Mouse (Mus musculus) cerebellum, adult 2 months (tissue): ENCODE results near the gene Olfr1471. TPM values are rescaled to one million over a fixed set of nuclear protein-coding genes. Genes with fewer than 3 reads are reported as not detected.
"Not testable (repeated sequence)": the region's sequence is repeated elsewhere in the genome, so short reads cannot be mapped to it uniquely, and the experiment has no call there.

ENCODE experiments used
- DNase-seq, 2 experiments: peaks; one replicate each; pipeline ENCODE4 v3.0.0; 2021
- H3K27ac ChIP-seq: fragments of 200-500 bp; 2 replicates; pipeline ENCODE4 v1.5.1; 2012; ENCODE audit warnings: low read length, control low read depth, inconsistent platforms; ENCODE audit not compliant: insufficient read depth
- H3K27me3 ChIP-seq: fragments of 200-500 bp; 2 replicates; pipeline ENCODE4 v1.6.1; 2012; ENCODE audit warnings: inconsistent platforms, mild to moderate bottlenecking, low read length, moderate library complexity; ENCODE audit not compliant: control insufficient read depth, insufficient read depth
- H3K4me1 ChIP-seq: fragments of 200-500 bp; 2 replicates; pipeline ENCODE4 v1.6.1; 2011; ENCODE audit warnings: low read length; ENCODE audit not compliant: control insufficient read depth, insufficient read depth
- H3K4me3 ChIP-seq: fragments of 200-500 bp; replicated peaks from 2 replicates; pipeline ENCODE3; 2011; ENCODE audit warnings: mild to moderate bottlenecking, low read depth, low read length, control low read depth; ENCODE audit not compliant: insufficient read depth
- CTCF ChIP-seq: fragments of 200-500 bp; IDR thresholded peaks from 2 replicates; pipeline ENCODE4 v1.5.1; 2011; ENCODE audit warnings: low read depth, mild to moderate bottlenecking, control low read depth, low read length, moderate library complexity, borderline replicate concordance; ENCODE audit not compliant: insufficient read depth
- POLR2A ChIP-seq: fragments of 200-500 bp; IDR thresholded peaks from 2 replicates; pipeline ENCODE4 v1.6.1; 2011; ENCODE audit warnings: low read length, control low read depth, borderline replicate concordance; ENCODE audit not compliant: insufficient read depth
- WGBS: fragments of 180-500 bp; shearing (Covaris S2); methylation state at CpG from one replicate; pipeline ENCODE4 v1.1.7; 2018; 5-methylcytosine and 5-hydroxymethylcytosine counted together
- polyA plus RNA-seq: library from polyadenylated mRNA; depleted of rRNA; stranded (reverse); fragments of >200 nt; gene quantifications from 2 replicates; pipeline ENCODE4 v1.2.3, GENCODE M21; 2012; rRNA removed

The Olfr1471 gene
- not detected in 2 replicates for polyA plus RNA-seq

DNA sequence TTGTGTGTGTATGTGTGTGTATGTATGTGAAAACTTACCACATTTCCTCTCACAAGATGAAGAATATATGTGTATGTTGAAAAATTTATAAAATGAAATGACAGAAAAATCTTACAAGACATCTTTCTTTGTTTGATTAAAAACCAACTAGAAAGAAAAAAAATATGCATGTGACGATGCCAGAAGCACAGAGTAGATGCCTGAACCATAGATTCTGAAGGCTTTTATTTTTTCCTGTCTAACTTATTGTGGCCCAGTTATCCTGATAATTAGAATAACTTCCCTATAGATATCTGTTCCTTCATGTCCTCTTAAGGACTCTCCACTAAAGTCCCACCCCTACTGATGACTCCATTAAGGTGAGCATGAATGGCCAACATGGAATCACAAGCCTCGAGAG lies at the start of gene Olfr1471:
TSS of gene Olfr1471 (plus strand) at position 301 of the 400 bp plus-strand sequence.
- not testable (repeated sequence) for H3K27ac ChIP-seq, H3K4me3 ChIP-seq, DNase-seq, H3K4me1 ChIP-seq, H3K27me3 ChIP-seq
- WGBS: 54% methylated on average over 2 of the region's 2 CpGs

DNA sequence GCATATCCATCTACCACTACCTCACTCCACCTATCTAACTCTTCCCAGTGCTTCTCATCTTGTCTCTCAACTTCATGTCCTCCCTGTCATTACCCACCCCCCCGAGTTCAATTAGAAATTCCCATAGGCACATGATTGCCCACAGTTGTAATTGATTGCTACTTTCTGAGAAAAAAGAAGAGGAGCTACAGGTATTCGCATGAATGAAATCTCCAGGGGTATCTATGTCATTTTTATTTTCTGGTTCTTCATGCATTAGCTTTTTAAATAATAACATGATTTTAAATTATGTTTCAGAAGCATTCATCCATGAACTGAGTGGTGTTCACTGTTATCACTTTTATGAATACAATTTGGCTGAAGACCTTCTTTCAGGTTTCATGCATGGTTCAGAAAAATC lies 35.7 kb upstream of the Olfr1471 start, which contains the start of gene Olfr1469:
TSS of gene Olfr1469 (plus strand) at position 301 of the 400 bp plus-strand sequence.
- no peak for DNase-seq
- WGBS: 61% methylated on average over 2 of the region's 2 CpGs
- no peak for TF ChIP-seq POLR2A
- TF ChIP-seq CTCF: no peak

DNA sequence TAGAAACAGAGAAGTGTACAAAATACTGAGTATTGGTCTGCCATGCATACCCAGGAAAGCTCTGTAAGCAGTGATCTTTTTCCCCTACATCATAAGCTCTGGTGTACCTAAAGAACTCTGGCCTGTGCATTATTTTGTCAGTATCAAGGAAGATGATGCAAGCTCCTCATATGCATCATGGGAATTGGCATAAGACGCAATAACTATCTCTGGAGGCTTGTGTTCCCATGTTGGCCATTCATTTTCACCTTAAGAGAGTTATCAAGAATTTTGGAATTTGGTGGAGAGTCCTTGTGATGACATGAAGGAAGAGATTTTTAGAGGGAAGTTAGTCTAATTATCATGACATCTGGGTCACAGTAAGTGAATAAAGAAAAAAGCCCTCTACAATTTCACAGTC lies 12.8 kb downstream of the Olfr1471 start, which contains the start of gene Olfr1472:
TSS of gene Olfr1472 (minus strand) at position 101 of the 400 bp plus-strand sequence.
- no peak for DNase-seq
- WGBS: 58% methylated on average over 1 of the region's 1 CpGs
- H3K4me1 ChIP-seq: no peaks in the 10 kb centered on the region
- H3K27me3 ChIP-seq: no peaks in the 10 kb centered on the region
- H3K4me3 ChIP-seq: no peak within 1 kb of the TSS
- no peak for TF ChIP-seq POLR2A
- TF ChIP-seq CTCF: no peak
- H3K27ac ChIP-seq: no peak within 1 kb of the TSS

More for the DNA sequence above, 35.7 kb upstream of the Olfr1471 start, which contains the start of gene Olfr1469:
- no peaks in the 10 kb centered on the region for H3K4me1 ChIP-seq
- H3K4me3 ChIP-seq: no peak within 1 kb of the TSS
- H3K27me3 ChIP-seq: no peaks in the 10 kb centered on the region
- H3K27ac ChIP-seq: no peak within 1 kb of the TSS

DNA sequence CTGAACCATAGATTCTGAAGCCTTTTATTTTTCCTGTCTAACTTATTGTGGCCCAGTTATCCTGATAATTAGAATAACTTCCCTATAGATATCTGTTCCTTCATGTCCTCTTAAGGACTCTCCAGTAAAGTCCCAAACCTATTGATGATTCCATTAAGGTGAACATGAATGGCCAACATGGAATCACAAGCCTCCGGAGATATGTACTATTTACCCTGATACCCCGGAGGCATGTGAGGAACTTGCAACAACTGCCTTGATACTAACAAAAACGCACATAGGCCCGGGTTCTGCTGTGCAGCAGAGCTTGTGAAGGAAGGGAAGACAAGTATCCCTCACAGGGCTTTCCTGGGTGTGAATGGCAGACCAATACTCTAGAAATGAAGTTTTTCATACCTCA lies 26.1 kb downstream of the Olfr1471 start, which contains the start of gene Olfr1474:
TSS of gene Olfr1474 (plus strand) at position 301 of the 400 bp plus-strand sequence.
- H3K4me3 ChIP-seq, H3K27me3 ChIP-seq, H3K4me1 ChIP-seq, DNase-seq, H3K27ac ChIP-seq: not testable (repeated sequence)
- WGBS: 76% methylated on average over 4 of the region's 4 CpGs

DNA sequence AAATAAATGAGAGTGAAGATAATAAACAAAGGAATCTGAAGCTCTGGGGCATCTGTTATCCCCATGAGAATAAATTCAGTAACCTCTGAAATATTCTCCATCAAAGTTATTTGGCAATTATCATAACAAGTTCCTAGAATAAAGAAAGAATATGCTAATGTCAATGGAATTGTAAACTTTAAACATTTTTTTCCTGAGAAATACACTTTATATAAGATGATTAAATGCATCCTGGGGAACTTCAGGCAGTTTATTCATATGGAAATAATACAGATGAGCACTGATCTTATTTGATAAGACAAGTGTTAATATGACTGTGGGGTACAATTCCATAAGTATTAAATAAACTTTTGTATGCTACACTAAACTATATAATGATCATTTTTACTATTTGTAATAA lies 36.9 kb downstream of the Olfr1471 start, which contains the start of gene Olfr1475:
TSS of gene Olfr1475 (minus strand) at position 101 of the 400 bp plus-strand sequence.
- no peak within 1 kb of the TSS for H3K27ac ChIP-seq
- TF ChIP-seq CTCF (no peak), POLR2A (no peak)
- DNase-seq: no peak
- H3K4me1 ChIP-seq: no peaks in the 10 kb centered on the region
- no peaks in the 10 kb centered on the region for H3K27me3 ChIP-seq
- H3K4me3 ChIP-seq: no peak within 1 kb of the TSS

DNA sequence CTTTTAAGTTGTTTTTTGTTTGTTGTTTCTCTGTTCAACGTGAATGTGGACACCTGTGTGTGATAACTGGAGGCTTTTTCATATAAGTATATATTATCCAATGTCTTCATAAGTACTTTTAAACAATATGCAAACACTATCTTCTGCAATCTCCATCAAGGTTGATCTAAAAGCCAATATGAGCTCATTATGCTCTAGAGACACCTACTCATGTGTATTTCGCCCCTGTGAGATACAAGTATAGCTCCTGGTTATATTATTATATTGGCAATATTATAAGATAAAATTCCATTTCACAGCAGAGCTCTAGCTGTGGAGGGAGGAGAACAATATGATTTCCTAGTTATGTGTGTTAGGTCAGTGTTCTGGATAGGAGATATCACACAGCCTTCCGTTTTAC lies 57.0 kb downstream of the Olfr1471 start, which contains the start of gene Olfr1477:
TSS of gene Olfr1477 (plus strand) at position 301 of the 400 bp plus-strand sequence.
- TF ChIP-seq CTCF: no peak
- TF ChIP-seq POLR2A: no peak
- Histone ChIP-seq H3K4me3 (no peak within 1 kb of the TSS), H3K4me1 (no peaks in the 10 kb centered on the region), H3K27ac (no peak within 1 kb of the TSS), H3K27me3 (no peaks in the 10 kb centered on the region)
- no peak for DNase-seq
- WGBS: 66% methylated on average over 3 of the region's 3 CpGs

Other genes starting within 250 kb of the Olfr1471 start
- not detected in 2 replicates for gene Olfr1463, start 212.1 kb upstream of the Olfr1471 start, polyA plus RNA-seq
- not detected in 2 replicates for gene Olfr1465, start 127.9 kb upstream of the Olfr1471 start, polyA plus RNA-seq
- not detected in 2 replicates for gene Olfr1466, start 104.5 kb upstream of the Olfr1471 start, polyA plus RNA-seq
- gene Olfr1467, start 81.2 kb upstream of the Olfr1471 start, polyA plus RNA-seq: not detected in 2 replicates
- gene Olfr1469, start 35.6 kb upstream of the Olfr1471 start, polyA plus RNA-seq: not detected in 2 replicates
- not detected in 2 replicates for gene Olfr1472, start 12.7 kb downstream of the Olfr1471 start, polyA plus RNA-seq
- not detected in 2 replicates for gene Olfr1474, start 26.2 kb downstream of the Olfr1471 start, polyA plus RNA-seq
- gene Olfr1475, start 36.8 kb downstream of the Olfr1471 start, polyA plus RNA-seq: not detected in 2 replicates
- not detected in 2 replicates for gene Olfr1477, start 57.1 kb downstream of the Olfr1471 start, polyA plus RNA-seq
- not detected in 2 replicates for gene Olfr1480, start 84.5 kb downstream of the Olfr1471 start, polyA plus RNA-seq
- not detected in 2 replicates for gene Olfr1484, start 140.1 kb downstream of the Olfr1471 start, polyA plus RNA-seq
- not detected in 2 replicates for gene Olfr1487, start 174.0 kb downstream of the Olfr1471 start, polyA plus RNA-seq
- gene Olfr1489, start 188.2 kb downstream of the Olfr1471 start, polyA plus RNA-seq: not detected in 2 replicates
- not detected in 2 replicates for gene Olfr1490, start 207.7 kb downstream of the Olfr1471 start, polyA plus RNA-seq